Mouse (Mus musculus) ES-E14 (cell line): Measurements from ENCODE around the gene Supt5.

Experiments
- CHD2 ChIP-seq: IDR thresholded peaks from 2 replicates; pipeline ENCODE4 v1.6.1; 2014; ENCODE audit warnings: mild to moderate bottlenecking, low read depth, low read length, inconsistent platforms
- HCFC1 ChIP-seq: IDR thresholded peaks from 2 replicates; pipeline ENCODE4 v1.6.1; 2012; ENCODE audit warnings: low read length, inconsistent platforms, borderline replicate concordance; ENCODE audit not compliant: insufficient read depth
- MAFK ChIP-seq: IDR thresholded peaks from 2 replicates; pipeline ENCODE4 v1.6.1; 2014; ENCODE audit warnings: mild to moderate bottlenecking, low read depth, low read length, inconsistent platforms; ENCODE audit not compliant: insufficient read depth
- ZC3H11A ChIP-seq: IDR thresholded peaks from 2 replicates; pipeline ENCODE4 v1.6.1; 2012; ENCODE audit warnings: low read depth, mild to moderate bottlenecking, inconsistent platforms, low read length, borderline replicate concordance
- ZNF384 ChIP-seq: IDR thresholded peaks from 2 replicates; pipeline ENCODE4 v1.6.1; 2012; ENCODE audit warnings: low read depth, low read length, inconsistent platforms

DNA sequence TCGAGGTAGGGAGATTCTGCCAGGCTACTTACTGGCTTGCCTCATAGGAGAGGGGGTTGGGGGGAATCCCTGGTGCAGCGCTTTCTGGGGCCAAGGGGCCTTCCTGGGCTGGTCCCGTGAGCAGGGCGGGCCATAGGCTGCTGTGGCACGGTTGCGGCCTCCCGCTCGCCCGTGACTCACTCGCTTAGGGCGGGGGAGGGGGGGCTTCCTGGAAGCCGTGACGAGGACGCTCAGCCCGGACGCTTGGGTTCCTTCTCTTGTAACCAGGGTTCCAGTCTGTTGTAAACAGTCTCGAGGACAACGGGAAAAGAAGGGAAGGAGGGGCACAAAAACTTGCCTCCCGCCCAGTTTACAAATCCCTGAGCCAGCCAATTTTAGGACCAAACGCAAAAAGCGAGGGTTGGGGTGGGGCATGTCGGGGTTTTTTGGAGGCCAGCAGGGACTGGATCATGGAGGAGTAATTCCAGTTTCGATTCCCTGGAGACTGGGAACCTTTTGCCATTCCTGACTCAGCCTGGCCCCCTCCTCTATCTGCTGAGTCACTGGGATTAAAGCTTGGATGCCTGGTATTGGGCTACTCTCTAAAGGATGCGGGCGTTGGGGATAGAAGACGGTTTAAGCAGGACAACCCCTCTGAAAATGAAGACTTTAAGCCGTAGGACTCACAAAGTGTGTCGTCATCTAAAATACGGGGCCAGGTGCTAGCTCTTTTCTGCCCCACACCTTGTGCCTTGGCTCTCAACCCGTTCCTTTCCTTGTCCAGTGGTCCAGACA is 42.7 kb upstream of the Supt5 start:
- TF ChIP-seq ZNF384 (no peak), MAFK (peak; percentile 87), HCFC1 (no peak; the same call in 1 of the 2 replicates), ZC3H11A (no peak), CHD2 (no peak)
